11 mouse cellular contexts compared by ENCODE assay signal in genomic region chr5:104058021-104058420, GRCm38 (mm10). TPM values are rescaled to one million over a fixed set of nuclear protein-coding genes. Genes with fewer than 3 reads are reported as not detected.
DNase-seq lines count a peak whose midpoint lies in the region; ATAC-seq and TF ChIP-seq lines count a peak whose summit lies in the region.
"Had no signal": no experiment of that assay in that cellular context is flagged by ENCODE, and none has a peak within 500 bp of the region (broad histone marks: within the 10 kb centered on the region; RNA-seq: fewer than 3 reads in every experiment).

No protein-coding gene starts in this region.

- H3K4me2 ChIP-seq in kidney, embryonic 15.5 days, result no peak overlapping the region
- H3K4me2 ChIP-seq: embryonic facial prominence, embryonic 15.5 days; limb, embryonic 12.5 days had no signal

- no peak overlapping the region for H3K27ac ChIP-seq in kidney, embryonic 15.5 days
- H3K27ac ChIP-seq in thymus, adult 2 months (ENCODE audit: control insufficient read depth, insufficient read depth, low read length), result no peak overlapping the region
- H3K27ac ChIP-seq: embryonic facial prominence, embryonic 15.5 days; limb, embryonic 12.5 days had no signal

- 69% methylated on average over 15 of the region's 15 CpGs for WGBS in kidney, embryonic 15.5 days
- WGBS in thymus, adult 2 months, result 67% methylated on average over 15 of the region's 15 CpGs

- H3K4me1 ChIP-seq in kidney, embryonic 15.5 days, result peaks cover 7% of the 10 kb centered on the region; the same call in 1 of the 2 replicates
- no peaks in the 10 kb centered on the region for H3K4me1 ChIP-seq in thymus, adult 2 months (replicated peaks; ENCODE audit: control insufficient read depth, insufficient read depth, low read length)
- H3K4me1 ChIP-seq: embryonic facial prominence, embryonic 15.5 days; limb, embryonic 12.5 days had no signal

- H3K27me3 ChIP-seq in kidney, embryonic 15.5 days, result no peaks in the 10 kb centered on the region
- no peaks in the 10 kb centered on the region for H3K27me3 ChIP-seq in thymus, adult 2 months (ENCODE audit: control insufficient read depth, insufficient read depth, low read length)
- H3K27me3 ChIP-seq: embryonic facial prominence, embryonic 15.5 days; limb, embryonic 12.5 days had no signal

- no peak for TF ChIP-seq POLR2A in thymus, adult 2 months (IDR thresholded peaks at IDR 0.05; ENCODE audit: control insufficient read depth, extremely low read depth, insufficient read depth, low read length, poor library complexity)

- TF ChIP-seq CTCF in thymus, adult 2 months (IDR thresholded peaks at IDR 0.05; ENCODE audit: borderline replicate concordance, control insufficient read depth, extremely low read depth, insufficient read depth, low read length, poor library complexity), result peak; percentile 93; the same call in 1 of the 2 replicates

- H3K4me3 ChIP-seq in kidney, embryonic 15.5 days (replicated peaks), result no peak overlapping the region
- no peak overlapping the region for H3K4me3 ChIP-seq in thymus, adult 2 months (ENCODE audit: control insufficient read depth, insufficient read depth, low read length)
- H3K4me3 ChIP-seq: embryonic facial prominence, embryonic 15.5 days; limb, embryonic 12.5 days had no signal

- intact Hi-C loops in gastrocnemius, postnatal 14 days (cut with DNase I; ENCODE audit: low total_unique reads), result no loop called here

- peaks cover 61% of the 10 kb centered on the region for H3K36me3 ChIP-seq in kidney, embryonic 15.5 days
- H3K36me3 ChIP-seq in thymus, adult 2 months (ENCODE audit: control insufficient read depth, insufficient read depth, low read length), result peaks cover 21% of the 10 kb centered on the region

- no peak for ATAC-seq in kidney, embryonic 15.5 days (replicated peaks; ENCODE audit: low FRiP score)

- H3K9me3 ChIP-seq in kidney, embryonic 15.5 days (replicated peaks), result no peaks in the 10 kb centered on the region
- H3K9me3 ChIP-seq: embryonic facial prominence, embryonic 15.5 days; limb, embryonic 12.5 days had no signal

- DNase-seq in kidney, adult 9 months, result peak; percentile 55
- peak; percentile 72 for DNase-seq in CD4-positive, CD25-positive, alpha-beta regulatory T cell, adult 2 months (ENCODE audit: low read depth, low spot score)
- peak; percentile 44 for DNase-seq in R1 (ENCODE audit: low read depth, low spot score)
- peak; percentile 56 for DNase-seq in gastrocnemius, postnatal 14 days
- DNase-seq in lung, postnatal 14 days, result peak; percentile 69
- peak; percentile 70 for DNase-seq in thymus, adult 2 months
- no peak for DNase-seq in layer of hippocampus, adult 9-10 months (ENCODE audit: low spot score)

- H3K9ac ChIP-seq in kidney, embryonic 15.5 days, result no peak overlapping the region
- H3K9ac ChIP-seq: embryonic facial prominence, embryonic 15.5 days; limb, embryonic 12.5 days had no signal

RNA-seq across cellular contexts. Expression of gene Nudt9, which starts 11.9 kb away (rescaled TPM):
- 59.9 and 64.1 TPM in 2 replicates for polyA plus RNA-seq in kidney, embryonic 15.5 days (2015; fragmentation: Nextera tagmentation; extraction: Ambion mirVana)
- 10 to 100 TPM; 52.1 to 53.6 TPM for total RNA-seq in gastrocnemius, postnatal 14 days (2021)
- 43.6 and 49.0 TPM in 2 replicates for polyA plus RNA-seq in thymus, adult 2 months (2012; rRNA removed)

RNA-seq across cellular contexts. Expression of gene Gm17660, which starts 19.4 kb away (rescaled TPM):
- 0.38 TPM in 1 of 2 replicates, not detected in the other for polyA plus RNA-seq in kidney, embryonic 15.5 days (2015; fragmentation: Nextera tagmentation; extraction: Ambion mirVana)
- not detected for total RNA-seq in gastrocnemius, postnatal 14 days (2021)
- polyA plus RNA-seq in thymus, adult 2 months (2012; rRNA removed), result not detected in 2 replicates
- polyA plus RNA-seq: limb, embryonic 12.5 days; stomach, embryonic 14.5 days had no signal

RNA-seq across cellular contexts. Expression of gene Hsd17b11, which starts 36.3 kb away (rescaled TPM):
- polyA plus RNA-seq in kidney, embryonic 15.5 days (2015; fragmentation: Nextera tagmentation; extraction: Ambion mirVana), result 7.3 and 8.0 TPM in 2 replicates
- 10 to 100 TPM; 13.7 to 14.1 TPM for total RNA-seq in gastrocnemius, postnatal 14 days (2021)
- 15.1 and 18.8 TPM in 2 replicates for polyA plus RNA-seq in thymus, adult 2 months (2012; rRNA removed)

RNA-seq across cellular contexts. Expression of gene Sparcl1, which starts 55.5 kb away (rescaled TPM):
- 47.6 and 68.2 TPM in 2 replicates for polyA plus RNA-seq in kidney, embryonic 15.5 days (2015; fragmentation: Nextera tagmentation; extraction: Ambion mirVana)
- 100 to 1,000 TPM; 243 to 252 TPM for total RNA-seq in gastrocnemius, postnatal 14 days (2021)
- 15.2 and 26.8 TPM in 2 replicates for polyA plus RNA-seq in thymus, adult 2 months (2012; rRNA removed)
